Mouse (Mus musculus): ENCODE data around the gene Dync1h1. TPM values are rescaled to one million over a fixed set of nuclear protein-coding genes. Genes with fewer than 3 reads are reported as not detected.

Gene Dync1h1
- polyA plus RNA-seq, 1 experiment from 2014 or later: 13.6 TPM

DNA sequence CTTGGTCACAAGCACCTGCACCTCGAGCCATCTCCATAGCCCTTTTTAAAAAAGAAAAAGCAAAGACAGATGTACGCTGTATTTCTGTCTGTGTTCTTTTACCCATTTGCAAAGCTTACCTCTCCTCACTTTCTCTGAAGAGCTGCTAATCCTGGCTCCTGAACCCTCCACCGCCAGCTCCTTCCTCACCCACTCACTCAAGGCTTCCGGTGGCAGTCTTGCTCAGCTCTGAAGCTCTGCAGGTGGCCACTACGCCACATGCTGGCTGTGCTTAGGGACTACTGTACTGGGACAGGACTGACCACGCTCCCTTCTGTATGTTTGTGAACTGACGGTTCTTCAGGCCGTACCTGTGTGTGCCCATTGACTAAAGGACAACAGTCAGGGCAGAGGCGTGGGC is 34.9 kb upstream of the Dync1h1 start:
- no peak for ATAC-seq (ENCODE audit: low read depth)
- H3K27me3 ChIP-seq (ENCODE audit: control insufficient read depth, insufficient read depth, low read depth, low read length): no peaks in the 10 kb centered on the region
- WGBS (ENCODE audit: insufficient replicate concordance): 84% methylated on average over 9 of the region's 9 CpGs
- no peaks in the 10 kb centered on the region for H3K9me3 ChIP-seq (replicated peaks; ENCODE audit: control insufficient read depth, low read length)
- H3K4me3 ChIP-seq (ENCODE audit: low read depth, low read length): no peak overlapping the region
- peaks cover 8% of the 10 kb centered on the region for H3K36me3 ChIP-seq (ENCODE audit: control insufficient read depth, insufficient read depth)
- H3K4me1 ChIP-seq (ENCODE audit: control insufficient read depth, low read depth, low read length): no peaks in the 10 kb centered on the region
- no peak overlapping the region for H3K9ac ChIP-seq (ENCODE audit: low read depth, low read length)
- no peak overlapping the region for H3K27ac ChIP-seq (ENCODE audit: low read length)
- H3K4me2 ChIP-seq (ENCODE audit: low read depth, low read length): no peak overlapping the region

GRCm38 (mm10) chr12:110571050-110571449 is 30.2 kb upstream of the Dync1h1 start:
- H3K27me3 ChIP-seq (ENCODE audit: control insufficient read depth, insufficient read depth, low read depth, low read length): no peaks in the 10 kb centered on the region
- H3K9me3 ChIP-seq (replicated peaks; ENCODE audit: control insufficient read depth, low read length): no peaks in the 10 kb centered on the region
- H3K4me3 ChIP-seq (ENCODE audit: low read depth, low read length): no peak overlapping the region
- no peak overlapping the region for H3K4me2 ChIP-seq (ENCODE audit: low read depth, low read length)
- no peaks in the 10 kb centered on the region for H3K4me1 ChIP-seq (ENCODE audit: control insufficient read depth, low read depth, low read length)
- WGBS (ENCODE audit: insufficient replicate concordance): 85% methylated on average over 10 of the region's 10 CpGs
- H3K9ac ChIP-seq (ENCODE audit: low read depth, low read length): no peak overlapping the region
- no peak for ATAC-seq (ENCODE audit: low read depth)
- no peaks in the 10 kb centered on the region; the same call in 1 of the 2 replicates for H3K36me3 ChIP-seq (ENCODE audit: control insufficient read depth, insufficient read depth)
- no peak overlapping the region for H3K27ac ChIP-seq (ENCODE audit: low read length)

DNA sequence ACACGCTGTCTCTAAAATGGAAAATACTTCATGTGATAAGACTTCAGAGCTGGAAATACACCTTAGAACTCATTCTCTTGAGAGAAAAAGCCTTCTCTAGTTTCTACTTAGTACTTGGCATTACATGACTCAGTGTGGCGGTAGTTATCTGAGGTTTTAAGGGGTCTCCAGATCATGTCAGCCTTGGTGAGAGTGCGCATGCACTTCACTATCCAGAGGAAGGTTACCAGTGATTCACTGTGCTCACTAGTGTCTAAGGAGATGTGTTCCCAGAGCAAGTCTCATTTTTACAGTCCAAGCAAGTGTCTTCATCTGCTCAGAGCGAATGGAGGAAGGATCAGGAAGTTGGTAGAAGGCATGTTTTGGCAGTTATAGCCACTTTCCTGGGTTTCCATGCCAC is 28.9 kb upstream of the Dync1h1 start:
- 88% methylated on average over 4 of the region's 4 CpGs for WGBS (ENCODE audit: insufficient replicate concordance)
- H3K27ac ChIP-seq (ENCODE audit: low read length): no peak overlapping the region
- no peak overlapping the region for H3K4me3 ChIP-seq (ENCODE audit: low read depth, low read length)
- H3K4me1 ChIP-seq (ENCODE audit: control insufficient read depth, low read depth, low read length): no peaks in the 10 kb centered on the region
- H3K36me3 ChIP-seq (ENCODE audit: control insufficient read depth, insufficient read depth): no peaks in the 10 kb centered on the region; the same call in 1 of the 2 replicates
- no peak overlapping the region for H3K4me2 ChIP-seq (ENCODE audit: low read depth, low read length)
- H3K9ac ChIP-seq (ENCODE audit: low read depth, low read length): no peak overlapping the region
- no peaks in the 10 kb centered on the region for H3K9me3 ChIP-seq (replicated peaks; ENCODE audit: control insufficient read depth, low read length)
- H3K27me3 ChIP-seq (ENCODE audit: control insufficient read depth, insufficient read depth, low read depth, low read length): no peaks in the 10 kb centered on the region
- ATAC-seq (ENCODE audit: low read depth): no peak

GRCm38 (mm10) chr12:110573635-110574034 is 27.6 kb upstream of the Dync1h1 start:
- H3K9ac ChIP-seq (ENCODE audit: low read depth, low read length): no peak overlapping the region
- no peak overlapping the region for H3K4me3 ChIP-seq (ENCODE audit: low read depth, low read length)
- 58% methylated on average over 8 of the region's 8 CpGs for WGBS (ENCODE audit: insufficient replicate concordance)
- ATAC-seq (ENCODE audit: low read depth): no peak
- H3K27me3 ChIP-seq (ENCODE audit: control insufficient read depth, insufficient read depth, low read depth, low read length): no peaks in the 10 kb centered on the region
- no peaks in the 10 kb centered on the region for H3K4me1 ChIP-seq (ENCODE audit: control insufficient read depth, low read depth, low read length)
- H3K36me3 ChIP-seq (ENCODE audit: control insufficient read depth, insufficient read depth): no peaks in the 10 kb centered on the region
- H3K27ac ChIP-seq (ENCODE audit: low read length): no peak overlapping the region
- no peaks in the 10 kb centered on the region for H3K9me3 ChIP-seq (replicated peaks; ENCODE audit: control insufficient read depth, low read length)
- no peak overlapping the region for H3K4me2 ChIP-seq (ENCODE audit: low read depth, low read length)

DNA sequence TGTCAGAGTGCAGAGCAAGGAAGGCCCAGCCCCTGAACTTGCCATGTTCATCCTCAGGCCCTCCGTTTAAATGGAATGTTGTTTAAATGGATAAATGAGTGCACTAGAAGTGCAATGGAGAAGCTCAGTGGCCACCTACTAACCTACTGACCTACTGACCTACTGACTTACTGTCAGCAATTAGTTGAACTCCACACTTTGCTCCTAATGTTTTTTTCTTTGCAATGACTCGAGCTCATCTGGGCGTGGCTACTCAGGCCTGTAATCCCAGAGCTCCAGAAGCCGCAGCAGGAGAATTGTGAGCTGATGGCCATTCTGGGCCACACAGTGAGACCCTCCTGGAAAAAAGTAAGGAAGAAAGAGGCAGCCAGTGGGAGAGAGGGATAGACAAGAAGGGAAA is 25.3 kb upstream of the Dync1h1 start:
- ATAC-seq (ENCODE audit: low read depth): no peak

DNA sequence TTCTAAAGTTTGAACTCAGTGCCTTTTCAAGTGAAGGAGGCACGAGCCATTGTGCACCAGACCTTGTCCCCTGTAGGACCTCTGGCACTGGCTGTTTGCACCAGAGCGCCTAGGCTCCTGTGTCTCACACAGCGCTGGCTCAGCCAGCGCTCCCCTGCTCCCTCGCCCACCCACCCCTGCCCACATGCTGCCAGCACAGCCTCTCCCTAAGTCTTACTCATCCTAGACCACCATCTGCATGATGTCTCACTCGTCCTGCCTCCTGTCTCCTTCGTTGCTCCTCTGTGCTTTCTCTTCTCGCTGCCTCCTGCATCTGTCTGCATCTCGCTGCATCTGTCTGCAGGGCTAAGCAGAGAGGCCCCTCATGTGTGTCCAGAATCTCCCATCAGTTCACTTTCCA is 22.9 kb upstream of the Dync1h1 start:
- H3K4me1 ChIP-seq (ENCODE audit: control insufficient read depth, low read depth, low read length): no peaks in the 10 kb centered on the region
- no peak for ATAC-seq (ENCODE audit: low read depth)
- no peaks in the 10 kb centered on the region for H3K27me3 ChIP-seq (ENCODE audit: control insufficient read depth, insufficient read depth, low read depth, low read length)
- H3K4me3 ChIP-seq (ENCODE audit: low read depth, low read length): no peak overlapping the region
- no peak overlapping the region for H3K4me2 ChIP-seq (ENCODE audit: low read depth, low read length)
- no peak overlapping the region for H3K27ac ChIP-seq (ENCODE audit: low read length)
- 84% methylated on average over 9 of the region's 9 CpGs for WGBS (ENCODE audit: insufficient replicate concordance)
- 0 out of 2 replicates have a peak, but pooled peaks cover 3% of the 10 kb centered on the region for H3K36me3 ChIP-seq (ENCODE audit: control insufficient read depth, insufficient read depth)
- H3K9me3 ChIP-seq (replicated peaks; ENCODE audit: control insufficient read depth, low read length): no peaks in the 10 kb centered on the region
- no peak overlapping the region for H3K9ac ChIP-seq (ENCODE audit: low read depth, low read length)

More for the DNA sequence above, 25.3 kb upstream of the Dync1h1 start:
- Histone ChIP-seq H3K27ac (ENCODE audit: low read length) (no peak overlapping the region), H3K4me2 (ENCODE audit: low read depth, low read length) (no peak overlapping the region), H3K9ac (ENCODE audit: low read depth, low read length) (no peak overlapping the region), H3K27me3 (ENCODE audit: control insufficient read depth, insufficient read depth, low read depth, low read length) (no peaks in the 10 kb centered on the region), H3K4me1 (ENCODE audit: control insufficient read depth, low read depth, low read length) (no peaks in the 10 kb centered on the region), H3K9me3 (replicated peaks; ENCODE audit: control insufficient read depth, low read length) (no peaks in the 10 kb centered on the region), H3K4me3 (ENCODE audit: low read depth, low read length) (no peak overlapping the region), H3K36me3 (ENCODE audit: control insufficient read depth, insufficient read depth) (0 out of 2 replicates have a peak, but pooled peaks cover 3% of the 10 kb centered on the region)
- 79% methylated on average over 4 of the region's 4 CpGs for WGBS (ENCODE audit: insufficient replicate concordance)

DNA sequence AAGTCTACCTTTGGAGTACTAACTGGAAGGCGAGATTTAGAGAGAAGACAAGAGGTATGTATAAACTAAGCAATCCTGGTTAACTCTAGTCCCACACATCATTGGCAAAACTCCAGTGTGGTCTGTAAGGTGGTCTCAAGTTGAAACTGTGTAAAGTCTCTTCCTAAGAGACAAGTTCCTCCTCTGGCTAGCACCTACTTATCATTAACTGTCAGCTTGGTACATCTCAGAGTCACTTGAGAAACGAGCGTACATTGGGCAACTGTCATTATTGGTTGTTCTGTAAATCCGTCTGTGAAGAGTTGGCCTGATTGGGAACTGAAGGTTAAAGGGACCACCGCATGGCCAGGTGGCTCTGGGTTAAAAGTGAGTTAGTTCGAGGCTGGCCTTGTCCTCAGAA is 12.6 kb upstream of the Dync1h1 start:
- Histone ChIP-seq H3K27ac (ENCODE audit: low read length) (no peak overlapping the region), H3K4me3 (ENCODE audit: low read depth, low read length) (no peak overlapping the region), H3K9me3 (replicated peaks; ENCODE audit: control insufficient read depth, low read length) (no peaks in the 10 kb centered on the region), H3K9ac (ENCODE audit: low read depth, low read length) (no peak overlapping the region), H3K4me1 (ENCODE audit: control insufficient read depth, low read depth, low read length) (peaks cover 16% of the 10 kb centered on the region), H3K4me2 (ENCODE audit: low read depth, low read length) (no peak overlapping the region), H3K36me3 (ENCODE audit: control insufficient read depth, insufficient read depth) (no peaks in the 10 kb centered on the region), H3K27me3 (ENCODE audit: control insufficient read depth, insufficient read depth, low read depth, low read length) (no peaks in the 10 kb centered on the region)
- WGBS (ENCODE audit: insufficient replicate concordance): 40% methylated on average over 6 of the region's 6 CpGs
- ATAC-seq (ENCODE audit: low read depth): no peak

GRCm38 (mm10) chr12:110590804-110591259 is 10.4 kb upstream of the Dync1h1 start:
- ATAC-seq (ENCODE audit: low read depth): no peak; the same call in 1 of the 2 replicates
- peak overlapping the region; percentile 72 for H3K9ac ChIP-seq (ENCODE audit: low read depth, low read length)
- peaks cover 16% of the 10 kb centered on the region for H3K4me1 ChIP-seq (ENCODE audit: control insufficient read depth, low read depth, low read length)
- no peaks in the 10 kb centered on the region for H3K36me3 ChIP-seq (ENCODE audit: control insufficient read depth, insufficient read depth)
- H3K27me3 ChIP-seq (ENCODE audit: control insufficient read depth, insufficient read depth, low read depth, low read length): no peaks in the 10 kb centered on the region
- WGBS (ENCODE audit: insufficient replicate concordance): under 1% methylated on average over 15 of the region's 15 CpGs
- peak overlapping the region; percentile 86 for H3K4me3 ChIP-seq (ENCODE audit: low read depth, low read length)
- H3K9me3 ChIP-seq (replicated peaks; ENCODE audit: control insufficient read depth, low read length): no peaks in the 10 kb centered on the region
- H3K27ac ChIP-seq (ENCODE audit: low read length): peak overlapping the region; percentile 83
- peak overlapping the region; percentile 97 for H3K4me2 ChIP-seq (ENCODE audit: low read depth, low read length)

DNA sequence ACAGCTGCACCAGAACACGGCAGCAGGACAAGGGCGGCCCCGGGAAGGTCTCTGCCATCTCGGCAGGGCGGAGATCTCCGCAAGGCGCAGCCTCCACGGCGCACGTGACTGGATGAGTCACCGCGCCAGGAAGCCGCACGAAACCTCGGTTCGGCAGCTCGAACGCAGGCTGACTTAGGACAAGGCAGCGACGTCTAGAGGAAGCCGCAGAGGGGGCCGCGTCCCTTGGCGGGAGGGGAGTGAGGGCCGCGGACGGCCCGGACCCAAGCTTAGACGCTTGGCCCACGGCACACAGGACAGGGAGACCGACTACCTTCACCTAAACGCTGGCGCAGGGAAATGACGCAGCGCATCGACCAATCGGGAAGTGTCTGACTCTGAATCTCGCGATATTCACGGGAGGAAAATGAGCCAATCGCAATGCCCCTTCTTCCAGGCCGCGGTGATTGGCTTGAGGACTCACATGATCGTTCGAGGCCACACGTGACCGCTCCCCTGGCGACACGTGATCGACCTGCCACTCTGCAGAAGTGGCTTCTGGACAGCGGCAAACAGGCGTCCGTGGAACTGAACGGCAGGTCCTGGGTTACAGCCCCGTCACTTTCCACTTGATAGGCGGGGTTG is 9.9 kb upstream of the Dync1h1 start:
- no peaks in the 10 kb centered on the region for H3K36me3 ChIP-seq (ENCODE audit: control insufficient read depth, insufficient read depth)
- no peaks in the 10 kb centered on the region for H3K27me3 ChIP-seq (ENCODE audit: control insufficient read depth, insufficient read depth, low read depth, low read length)
- H3K4me2 ChIP-seq (ENCODE audit: low read depth, low read length): peak overlapping the region; percentile 97
- peak; percentile 94 for ATAC-seq (ENCODE audit: low read depth)
- WGBS (ENCODE audit: insufficient replicate concordance): under 1% methylated on average over 56 of the region's 56 CpGs
- H3K9ac ChIP-seq (ENCODE audit: low read depth, low read length): peak overlapping the region; percentile 75
- no peaks in the 10 kb centered on the region for H3K9me3 ChIP-seq (replicated peaks; ENCODE audit: control insufficient read depth, low read length)
- H3K4me3 ChIP-seq (ENCODE audit: low read depth, low read length): peak overlapping the region; percentile 86
- H3K27ac ChIP-seq (ENCODE audit: low read length): peak overlapping the region; percentile 83
- H3K4me1 ChIP-seq (ENCODE audit: control insufficient read depth, low read depth, low read length): peaks cover 16% of the 10 kb centered on the region
